ENCODE assay signal across 13 mouse cellular contexts in genomic region chr12:45061336-45061735, GRCm38 (mm10).
"Had no signal": no experiment of that assay in that cellular context is flagged by ENCODE, and none has a peak within 500 bp of the region (broad histone marks: within the 10 kb centered on the region; RNA-seq: fewer than 3 reads in every experiment).

No protein-coding gene starts in this region.

- H3K27ac ChIP-seq: layer of hippocampus, adult 2 months; limb, embryonic 12.5 days; liver, embryonic 13.5 days; midbrain, embryonic 10.5 days; neural tube, embryonic 12.5 days had no signal

- H3K4me3 ChIP-seq: layer of hippocampus, adult 2 months; limb, embryonic 12.5 days; liver, embryonic 13.5 days; midbrain, embryonic 10.5 days; neural tube, embryonic 12.5 days had no signal

- H3K27me3 ChIP-seq: limb, embryonic 12.5 days; liver, embryonic 13.5 days; neural tube, embryonic 12.5 days had no signal

- H3K4me2 ChIP-seq: limb, embryonic 12.5 days; liver, embryonic 13.5 days; neural tube, embryonic 12.5 days had no signal

- DNase-seq: kidney, adult 18-20 months; kidney, postnatal 10 days; kidney, postnatal 4 days; liver, embryonic 13.5 days; lung, adult 2 months; lung, postnatal 10 days; lung, postnatal 4 days; midbrain, embryonic 14.5 days; thymus, postnatal 4 days had no signal

- H3K9me3 ChIP-seq: limb, embryonic 12.5 days; liver, embryonic 13.5 days; midbrain, embryonic 10.5 days; neural tube, embryonic 12.5 days had no signal

- H3K4me1 ChIP-seq: liver, embryonic 13.5 days; neural tube, embryonic 12.5 days had no signal

- H3K9ac ChIP-seq: limb, embryonic 12.5 days; liver, embryonic 13.5 days; neural tube, embryonic 12.5 days had no signal

- H3K36me3 ChIP-seq: limb, embryonic 12.5 days; liver, embryonic 13.5 days; midbrain, embryonic 10.5 days; neural tube, embryonic 12.5 days had no signal
